Mouse (Mus musculus) midbrain, embryonic 16.5 days (tissue): ENCODE data around the gene Srrm1. TPM values are rescaled to one million over a fixed set of nuclear protein-coding genes. Genes with fewer than 3 reads are reported as not detected.

Experiments
- ATAC-seq: fragments of 200-750 bp; cut with Nextera tagmentation; 2 replicates; pipeline ENCODE4 v1.8.0; 2017; ENCODE audit warnings: moderate TSS enrichment
- H3K27ac ChIP-seq: fragments of 300-500 bp; sonication (generic); 2 replicates; pipeline ENCODE4 v1.5.1; 2014; ENCODE audit warnings: mild to moderate bottlenecking, low read length, mixed read lengths
- H3K27me3 ChIP-seq: fragments of 300-500 bp; sonication (generic); 2 replicates; pipeline ENCODE4 v1.6.1; 2014; ENCODE audit warnings: low read depth, low read length, mixed read lengths; ENCODE audit not compliant: control insufficient read depth, insufficient read depth
- H3K36me3 ChIP-seq: fragments of 300-500 bp; sonication (generic); 2 replicates; pipeline ENCODE4 v1.6.1; 2014; ENCODE audit warnings: mild to moderate bottlenecking, low read length, moderate library complexity, mixed read lengths; ENCODE audit not compliant: control insufficient read depth, insufficient read depth
- H3K4me1 ChIP-seq: fragments of 300-500 bp; sonication (generic); 2 replicates; pipeline ENCODE4 v1.6.1; 2014; ENCODE audit warnings: mild to moderate bottlenecking, low read length, mixed read lengths; ENCODE audit not compliant: control insufficient read depth, insufficient read depth
- H3K4me2 ChIP-seq: fragments of 300-500 bp; sonication (generic); 2 replicates; pipeline ENCODE4 v1.6.1; 2014; ENCODE audit warnings: mild to moderate bottlenecking, low read length, mixed read lengths
- H3K4me3 ChIP-seq: fragments of 300-500 bp; sonication (generic); 2 replicates; pipeline ENCODE4 v1.5.1; 2014; ENCODE audit warnings: low read depth, mild to moderate bottlenecking, low read length, moderate library complexity, mixed read lengths
- H3K9ac ChIP-seq: fragments of 300-500 bp; sonication (generic); 2 replicates; pipeline ENCODE4 v1.6.1; 2014; ENCODE audit warnings: low read depth, low read length, mixed read lengths
- H3K9me3 ChIP-seq: fragments of 300-500 bp; sonication (generic); replicated peaks from 2 replicates; pipeline ENCODE4 v1.6.1; 2014; ENCODE audit warnings: mild to moderate bottlenecking, low read length, mixed read lengths; ENCODE audit not compliant: control insufficient read depth, poor library complexity, severe bottlenecking
- WGBS: fragments of 180-500 bp; shearing (Covaris S2); extraction: QIAGEN DNeasy Blood & Tissue Kit; methylation state at CpG from one replicate; pipeline ENCODE4 v1.1.7; 2014; 5-methylcytosine and 5-hydroxymethylcytosine counted together
- polyA plus RNA-seq: library from polyadenylated mRNA; unstranded; fragments of >200 nt; fragmentation: Nextera tagmentation; extraction: Ambion mirVana; gene quantifications from 2 replicates; pipeline ENCODE4 v1.2.1, GENCODE M21; 2015

Srrm1 gene
- polyA plus RNA-seq, 1 experiment from 2014 or later: 172 TPM

DNA sequence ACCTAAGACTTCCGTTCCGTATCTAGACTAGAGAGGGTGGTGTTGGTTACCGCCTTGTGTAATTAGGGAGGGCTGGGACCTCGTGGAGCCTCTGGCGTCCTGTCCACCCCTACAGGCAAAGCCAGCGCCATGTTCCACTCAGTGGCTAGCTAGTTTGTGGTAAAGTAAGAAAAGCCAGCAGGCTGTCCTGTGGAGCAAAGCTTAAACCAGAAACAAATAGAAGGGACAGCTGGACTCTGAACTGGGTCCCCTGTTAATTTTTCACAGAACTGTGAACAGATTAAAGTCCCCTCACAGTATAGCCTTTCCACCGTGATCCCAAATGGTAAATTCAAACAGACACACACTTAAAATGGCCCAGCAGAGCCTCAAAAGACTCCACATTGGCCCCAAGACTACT, 78.4 kb downstream of the Srrm1 start:
- H3K4me1 ChIP-seq: peaks cover 17% of the 10 kb centered on the region
- H3K9ac ChIP-seq: no peak overlapping the region
- H3K27me3 ChIP-seq: peaks cover 3% of the 10 kb centered on the region; the same call in 1 of the 2 replicates
- WGBS: 73% methylated on average over 7 of the region's 7 CpGs
- no peak for ATAC-seq
- no peak overlapping the region for H3K27ac ChIP-seq
- H3K4me3 ChIP-seq: no peak overlapping the region
- H3K4me2 ChIP-seq: no peak overlapping the region
- no peaks in the 10 kb centered on the region for H3K9me3 ChIP-seq
- H3K36me3 ChIP-seq: no peaks in the 10 kb centered on the region

DNA sequence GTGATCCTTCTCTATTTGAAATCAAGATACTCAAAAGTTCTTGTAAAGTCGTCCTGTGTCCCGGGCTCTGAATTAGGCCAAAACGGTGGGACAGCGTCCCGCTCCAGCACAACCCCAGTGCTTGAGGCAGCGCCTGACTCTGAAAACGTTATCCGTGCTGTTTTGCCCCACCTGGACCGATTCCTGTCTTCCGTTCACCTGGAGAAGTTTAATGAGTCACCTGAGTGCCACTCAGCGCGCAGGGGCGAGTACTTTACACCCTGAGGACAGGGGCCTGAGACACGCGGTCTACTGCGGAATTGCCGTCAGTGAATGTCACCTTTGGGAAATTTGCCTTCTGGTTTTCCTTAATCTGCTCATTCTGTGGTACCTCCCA, 79.8 kb downstream of the Srrm1 start:
- Histone ChIP-seq H3K9me3 (no peaks in the 10 kb centered on the region), H3K27me3 (peaks cover 3% of the 10 kb centered on the region; the same call in 1 of the 2 replicates), H3K36me3 (no peaks in the 10 kb centered on the region), H3K4me3 (peak overlapping the region; percentile 91), H3K9ac (no peak overlapping the region; the same call in 1 of the 2 replicates), H3K4me2 (peak overlapping the region; percentile 92), H3K27ac (no peak overlapping the region), H3K4me1 (peaks cover 21% of the 10 kb centered on the region)
- no peak for ATAC-seq
- WGBS: 3% methylated on average over 17 of the region's 17 CpGs

DNA sequence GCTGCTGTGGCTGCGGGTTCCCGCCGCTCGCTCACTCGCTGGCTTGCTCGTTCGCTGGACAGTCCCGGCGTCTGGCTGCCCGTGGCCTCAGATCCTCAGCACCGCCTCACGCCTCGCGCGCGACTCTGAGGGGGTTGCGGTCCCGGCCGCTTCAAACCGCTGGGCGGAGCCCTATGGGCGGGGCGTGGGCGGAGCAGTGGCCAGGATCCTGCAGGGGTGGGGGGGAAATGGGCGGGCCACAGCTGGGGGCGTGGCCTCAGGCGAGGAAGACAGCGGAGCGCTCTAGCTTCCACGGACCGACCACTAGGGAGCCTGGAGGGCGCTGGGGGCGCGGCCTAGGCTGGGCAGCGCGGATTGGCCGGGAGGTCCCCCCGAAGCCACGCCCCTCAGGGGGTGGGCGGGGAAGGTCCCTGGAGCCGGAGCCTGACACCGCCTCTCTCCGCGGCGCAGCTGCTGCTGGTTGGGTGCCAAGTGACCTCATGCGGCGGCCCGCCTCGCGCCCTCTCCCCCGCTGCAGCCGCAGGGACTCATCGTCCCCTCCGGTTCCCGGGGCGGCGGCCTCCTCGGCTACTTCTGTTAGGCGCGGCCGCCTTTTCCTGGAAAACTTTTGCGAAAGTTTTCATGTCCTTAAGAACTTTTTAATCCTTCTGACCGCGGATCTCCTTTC, 80.3 kb downstream of the Srrm1 start, which contains the start of gene Clic4:
Clic4 (minus strand) TSS at position 175 of the 667 bp plus-strand sequence.
- Histone ChIP-seq H3K9ac (peak within 1 kb of the TSS; percentile 84), H3K36me3 (no peaks in the 10 kb centered on the region), H3K27me3 (peaks cover 3% of the 10 kb centered on the region; the same call in 1 of the 2 replicates), H3K4me1 (peaks cover 26% of the 10 kb centered on the region), H3K9me3 (no peaks in the 10 kb centered on the region), H3K4me2 (peak within 1 kb of the TSS; percentile 92), H3K4me3 (peak within 1 kb of the TSS; percentile 91), H3K27ac (peak within 1 kb of the TSS; percentile 85)
- peak; percentile 97 for ATAC-seq
- 0% methylated on average over 48 of the region's 64 CpGs for WGBS

DNA sequence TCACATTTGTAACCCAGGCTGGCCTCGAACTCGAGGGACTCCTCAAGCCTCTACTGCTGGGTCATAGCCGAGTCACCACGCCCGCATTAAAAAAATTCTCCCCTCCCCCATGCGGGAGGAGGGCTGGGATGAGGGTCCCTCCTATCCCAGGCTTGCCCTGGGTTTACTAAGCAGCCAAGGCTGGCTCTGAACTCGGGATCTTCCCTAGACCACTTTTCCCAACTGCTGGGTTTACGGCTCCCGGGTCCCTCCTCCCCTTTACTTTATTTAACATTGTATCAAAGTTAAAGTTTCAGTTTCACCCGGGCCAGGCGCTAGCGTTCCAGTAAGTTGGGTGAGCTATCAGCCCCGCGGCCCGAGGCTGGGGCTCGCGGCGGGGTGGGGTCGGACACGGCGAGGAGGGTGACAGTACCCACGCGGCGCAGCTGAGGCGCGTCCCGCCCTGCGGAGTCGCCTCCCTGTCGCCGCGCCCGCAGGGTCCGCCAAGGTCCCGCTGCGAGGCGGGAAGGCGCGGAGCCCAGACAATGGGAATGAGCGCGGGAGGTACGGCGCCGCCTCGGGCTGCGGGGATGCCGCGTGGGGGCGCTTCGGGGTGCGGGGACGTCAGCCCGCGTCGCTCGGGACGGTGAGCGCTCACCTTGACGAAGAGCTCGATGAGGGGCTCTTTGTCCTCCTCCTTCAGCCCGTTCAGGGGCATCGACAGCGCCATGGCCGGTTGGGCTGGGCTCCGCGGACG, 81.1 kb downstream of the Srrm1 start:
- H3K4me2 ChIP-seq: peak overlapping the region; percentile 92
- H3K27me3 ChIP-seq: peaks cover 3% of the 10 kb centered on the region; the same call in 1 of the 2 replicates
- H3K4me3 ChIP-seq: peak overlapping the region; percentile 91
- no peaks in the 10 kb centered on the region for H3K9me3 ChIP-seq
- H3K4me1 ChIP-seq: peaks cover 34% of the 10 kb centered on the region
- peak; percentile 76 for ATAC-seq
- no peaks in the 10 kb centered on the region for H3K36me3 ChIP-seq
- under 1% methylated on average over 63 of the region's 67 CpGs for WGBS
- peak overlapping the region; percentile 85 for H3K27ac ChIP-seq
- H3K9ac ChIP-seq: peak overlapping the region; percentile 84

DNA sequence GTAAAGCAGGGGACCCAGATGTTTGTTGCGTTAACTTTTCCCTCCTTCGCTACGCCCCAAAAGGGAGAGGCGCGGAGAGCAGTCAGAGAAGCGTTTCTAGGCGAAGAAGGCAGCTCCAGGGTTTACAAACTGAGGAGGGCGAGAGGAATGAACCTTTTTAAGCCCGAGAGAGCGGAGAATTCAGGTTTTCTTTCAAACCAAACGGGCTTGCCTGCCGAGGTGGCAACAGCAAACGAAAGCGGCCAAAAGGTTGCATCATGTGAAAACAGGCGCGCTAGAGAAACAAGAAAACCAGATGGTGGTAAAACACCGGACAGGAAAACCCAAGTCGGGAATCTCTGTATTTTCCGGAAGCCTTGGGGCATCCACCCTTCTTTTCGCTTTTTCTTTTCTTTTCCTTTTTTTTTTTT, 81.7 kb downstream of the Srrm1 start:
- no peaks in the 10 kb centered on the region for H3K9me3 ChIP-seq
- H3K4me1 ChIP-seq: peaks cover 37% of the 10 kb centered on the region
- H3K27ac ChIP-seq: no peak overlapping the region; the same call in 1 of the 2 replicates
- peak overlapping the region; percentile 91 for H3K4me3 ChIP-seq
- no peaks in the 10 kb centered on the region for H3K36me3 ChIP-seq
- no peak for ATAC-seq
- H3K27me3 ChIP-seq: peaks cover 3% of the 10 kb centered on the region; the same call in 1 of the 2 replicates
- WGBS: under 1% methylated on average over 20 of the region's 20 CpGs
- peak overlapping the region; percentile 84 for H3K9ac ChIP-seq
- peak overlapping the region; percentile 92 for H3K4me2 ChIP-seq

Other genes with a start within 250 kb of the Srrm1 start
- gene Runx3, start 232.7 kb downstream of the Srrm1 start, polyA plus RNA-seq: not detected in 2 replicates
- 49.2 and 55.6 TPM in 2 replicates for gene Clic4, start 80.5 kb downstream of the Srrm1 start, polyA plus RNA-seq
- 0.71 and 0.83 TPM in 2 replicates for gene Ncmap, start 44.9 kb upstream of the Srrm1 start, polyA plus RNA-seq
- 58.3 and 59.1 TPM in 2 replicates for gene Rcan3, start 80.5 kb upstream of the Srrm1 start, polyA plus RNA-seq
- gene Stpg1, start 141.5 kb upstream of the Srrm1 start, polyA plus RNA-seq: 0.20 and 1.1 TPM in 2 replicates
- gene Nipal3, start 141.7 kb upstream of the Srrm1 start, polyA plus RNA-seq: 10.8 and 11.2 TPM in 2 replicates
- gene Grhl3, start 220.3 kb upstream of the Srrm1 start, polyA plus RNA-seq: 0.87 and 1.5 TPM in 2 replicates